Mouse (Mus musculus) CH12.LX (cell line): ENCODE results near the gene Ikzf1. TPM values are rescaled to one million over a fixed set of nuclear protein-coding genes. Genes with fewer than 3 reads are reported as not detected.
A peak's percentile ranks its signal among the peaks of the same experiment; 100 is the strongest.

Experiments
- DNase-seq: peaks from one replicate; pipeline ENCODE4 v3.0.0-alpha.2; 2013; ENCODE audit errors: extremely low read depth
- H3K27ac ChIP-seq: 2 replicates; pipeline ENCODE4 v1.5.1; 2012; ENCODE audit warnings: low read depth, mild to moderate bottlenecking, control low read depth, moderate library complexity; ENCODE audit not compliant: insufficient read depth
- H3K27me3 ChIP-seq: replicated peaks from 2 replicates; pipeline ENCODE3; 2012; ENCODE audit warnings: inconsistent platforms
- H3K36me3 ChIP-seq, 2 experiments: replicated peaks in 1 of 2; 2 replicates each; pipeline versions ENCODE3 to v1.6.1; 2012; ENCODE audit warnings: inconsistent platforms in 1 of 2, low read length in 1 of 2, mild to moderate bottlenecking in 1 of 2, mixed read lengths in 1 of 2, moderate library complexity in 1 of 2; ENCODE audit not compliant: control insufficient read depth in 1 of 2, insufficient read depth in 1 of 2
- H3K4me1 ChIP-seq, 2 experiments: 2 replicates each; pipeline ENCODE4 v1.6.1; 2012; ENCODE audit warnings: inconsistent platforms in 1 of 2, moderate library complexity in 1 of 2; ENCODE audit not compliant: insufficient read depth in 2 of 2, control insufficient read depth in 1 of 2
- H3K4me2 ChIP-seq: 2 replicates; pipeline ENCODE4 v1.6.1; 2012; ENCODE audit warnings: low read depth, mild to moderate bottlenecking, control low read depth; ENCODE audit not compliant: poor library complexity, insufficient read depth, severe bottlenecking
- H3K4me3 ChIP-seq, 3 experiments: fragments of 150-350 bp in 1 of 3; sonication (generic) in 1 of 3; replicated peaks in 1 of 3; 2 replicates each; pipeline versions ENCODE3 to v1.5.1; 2011 to 2012; ENCODE audit warnings: low read depth in 2 of 3, low read length in 2 of 3, mild to moderate bottlenecking in 2 of 3, moderate library complexity in 2 of 3, control low read depth in 1 of 3, improper control_type of control experiment in 1 of 3, inconsistent platforms in 1 of 3, mixed read lengths in 1 of 3; ENCODE audit not compliant: poor library complexity in 1 of 3
- H3K79me2 ChIP-seq: replicated peaks from 2 replicates; pipeline ENCODE4 v1.6.1; 2012; ENCODE audit warnings: mild to moderate bottlenecking, moderate library complexity; ENCODE audit not compliant: control insufficient read depth, poor library complexity, insufficient read depth, severe bottlenecking; ENCODE audit errors: extremely low read depth
- H3K9ac ChIP-seq: 2 replicates; pipeline ENCODE4 v1.6.1; 2012; ENCODE audit warnings: low read depth, mild to moderate bottlenecking, control low read depth, moderate library complexity; ENCODE audit not compliant: insufficient read depth
- H3K9me3 ChIP-seq: replicated peaks from 2 replicates; pipeline ENCODE3; 2012; ENCODE audit warnings: low read length, inconsistent platforms, mixed read lengths
- BHLHE40 ChIP-seq: IDR thresholded peaks from 2 replicates; pipeline ENCODE4 v1.6.1; 2011; ENCODE audit warnings: mild to moderate bottlenecking, low read depth, low read length, improper control_type of control experiment
- CHD1 ChIP-seq: IDR thresholded peaks from 2 replicates; pipeline ENCODE4 v1.6.1; 2012; ENCODE audit warnings: low read depth, low read length, improper control_type of control experiment, inconsistent platforms
- CTCF ChIP-seq, 2 experiments: IDR thresholded peaks in 1 of 2; conservative IDR thresholded peaks in 1 of 2; 2 replicates each; pipeline ENCODE4 v1.5.1; 2011 to 2012; ENCODE audit warnings: low read depth in 2 of 2, low read length in 2 of 2, improper control_type of control experiment in 1 of 2, inconsistent platforms in 1 of 2, mild to moderate bottlenecking in 1 of 2, moderate library complexity in 1 of 2
- ETS1 ChIP-seq: conservative IDR thresholded peaks from 2 replicates; pipeline ENCODE4 v1.6.1; 2012; ENCODE audit warnings: low read depth, mild to moderate bottlenecking, inconsistent platforms, low read length, improper control_type of control experiment, moderate library complexity
- GABPA ChIP-seq: IDR thresholded peaks from 2 replicates; pipeline ENCODE4 v1.6.1; 2012; ENCODE audit warnings: low read depth, low read length, improper control_type of control experiment, inconsistent platforms; ENCODE audit not compliant: insufficient replicate concordance
- HCFC1 ChIP-seq: IDR thresholded peaks from 2 replicates; pipeline ENCODE4 v1.6.1; 2012; ENCODE audit warnings: low read depth, mild to moderate bottlenecking, inconsistent platforms, low read length, improper control_type of control experiment
- JUN ChIP-seq: IDR thresholded peaks from 2 replicates; pipeline ENCODE4 v1.6.1; 2011; ENCODE audit warnings: low read depth, mild to moderate bottlenecking, low read length, improper control_type of control experiment, moderate library complexity; ENCODE audit not compliant: insufficient read depth
- KAT2A ChIP-seq: IDR thresholded peaks from 2 replicates; pipeline ENCODE4 v1.6.1; 2012; ENCODE audit warnings: low read length, improper control_type of control experiment, inconsistent platforms; ENCODE audit not compliant: insufficient replicate concordance
- MAX ChIP-seq: IDR thresholded peaks from 2 replicates; pipeline ENCODE4 v1.6.1; 2011; ENCODE audit warnings: low read length, improper control_type of control experiment
- MAZ ChIP-seq: IDR thresholded peaks from 2 replicates; pipeline ENCODE4 v1.6.1; 2012; ENCODE audit warnings: low read depth, mild to moderate bottlenecking, inconsistent platforms, low read length, improper control_type of control experiment, moderate library complexity
- MXI1 ChIP-seq: IDR thresholded peaks from 2 replicates; pipeline ENCODE4 v1.6.1; 2011; ENCODE audit warnings: mild to moderate bottlenecking, low read depth, low read length, improper control_type of control experiment
- MYC ChIP-seq: IDR thresholded peaks from 2 replicates; pipeline ENCODE4 v1.6.1; 2011; ENCODE audit warnings: low read depth, mild to moderate bottlenecking, improper control_type of control experiment, low read length
- POLR2AphosphoS2 ChIP-seq: IDR thresholded peaks from 2 replicates; pipeline ENCODE4 v1.6.1; 2011; ENCODE audit warnings: low read depth, low read length, improper control_type of control experiment
- RAD21 ChIP-seq: IDR thresholded peaks from 2 replicates; pipeline ENCODE4 v1.6.1; 2011; ENCODE audit warnings: low read depth, mild to moderate bottlenecking, low read length, improper control_type of control experiment, moderate library complexity
- SIN3A ChIP-seq: IDR thresholded peaks from 2 replicates; pipeline ENCODE4 v1.6.1; 2012; ENCODE audit warnings: low read length, improper control_type of control experiment, inconsistent platforms
- SMC3 ChIP-seq: IDR thresholded peaks from 2 replicates; pipeline ENCODE4 v1.6.1; 2011; ENCODE audit warnings: low read depth, low read length, improper control_type of control experiment
- TCF12 ChIP-seq: IDR thresholded peaks from 2 replicates; pipeline ENCODE4 v1.6.1; 2014; ENCODE audit warnings: low read depth, mild to moderate bottlenecking, inconsistent platforms, low read length, improper control_type of control experiment
- ZMIZ1 ChIP-seq: IDR thresholded peaks from 2 replicates; pipeline ENCODE4 v1.6.1; 2012; ENCODE audit warnings: low read depth, mild to moderate bottlenecking, inconsistent platforms, low read length, improper control_type of control experiment
- dilution Hi-C: fragments of 300-500 bp; cut with MboI; formaldehyde crosslinking; loops from 2 replicates; pipeline ENCODE4 v1.14.3; 2020; ENCODE audit warnings: low sequenced_read_pairs; ENCODE audit not compliant: extremely low pct_unique_long_range_greater_than_20kb, extremely low pct_ligation_motif_present
- in situ Hi-C: fragments of 300-500 bp; cut with MboI; formaldehyde crosslinking; loops from 3 replicates; pipeline ENCODE4 v1.14.3; 2019; ENCODE audit warnings: low sequenced_read_pairs, low pct_ligation_motif_present, low pct_unique_long_range_greater_than_20kb, mixed read lengths
- polyA plus RNA-seq: library from polyadenylated mRNA; unstranded; fragments of >175 nt; gene quantifications from 2 replicates; pipeline ENCODE4 v1.2.1, GENCODE M21; 2012; ENCODE audit warnings: low read depth; ENCODE audit not compliant: insufficient read length
- total RNA-seq, 2 experiments: library from RNA; depleted of rRNA; stranded (reverse); fragments of 300-350 nt in 1 of 2; fragments of >200 nt in 1 of 2; gene quantifications; 2 replicates each; pipeline ENCODE4 v1.2.3; 2012 to 2014

Ikzf1 gene
- total and polyA plus RNA-seq, 3 experiments: 33.1 to 68.7 (median 51.2) TPM

DNA sequence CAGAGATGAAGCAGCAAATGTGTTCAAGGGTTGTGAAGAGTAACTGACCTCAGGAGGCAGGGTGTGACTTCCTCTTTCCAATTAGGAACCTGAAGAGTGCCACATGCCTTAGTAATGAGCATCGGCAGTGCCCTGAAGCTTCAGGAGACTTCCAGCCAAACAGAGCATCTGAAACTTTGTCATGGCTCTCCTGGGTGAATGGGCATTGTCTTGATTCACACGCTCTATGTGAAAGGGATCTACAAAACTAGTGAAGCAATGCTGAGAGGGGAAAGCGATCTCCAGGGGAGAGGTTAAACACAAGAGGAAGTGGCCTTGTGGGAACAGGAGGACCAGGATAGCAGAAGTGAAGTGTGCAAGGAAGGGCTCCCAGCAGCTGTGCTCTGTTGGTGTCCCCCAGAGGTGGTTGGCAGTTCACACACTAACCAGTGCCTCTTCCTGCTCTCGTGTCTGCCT, 78.4 kb downstream of the Ikzf1 start:
- DNase-seq: peak; percentile 70
- H3K4me1 ChIP-seq: peaks cover 29 to 94% of the 10 kb centered on the region in 2 experiments
- H3K27ac ChIP-seq: peak overlapping the region; percentile 68
- H3K9me3 ChIP-seq: no peaks in the 10 kb centered on the region
- no peak overlapping the region for H3K4me3 ChIP-seq
- H3K36me3 ChIP-seq: peaks cover 49 to 75% of the 10 kb centered on the region in 2 experiments
- in situ Hi-C loops (no loop called here), dilution Hi-C loops (no loop called here)
- TF ChIP-seq BHLHE40: peak; percentile 31
- TF ChIP-seq ETS1: peak; percentile 33; the same call in 1 of the 2 replicates
- TF ChIP-seq JUN: no peak
- no peaks in the 10 kb centered on the region for H3K27me3 ChIP-seq
- no peak overlapping the region for H3K4me2 ChIP-seq
- H3K79me2 ChIP-seq: peaks cover 7% of the 10 kb centered on the region
- peak overlapping the region; percentile 4; the same call in 1 of the 2 replicates for H3K9ac ChIP-seq

DNA sequence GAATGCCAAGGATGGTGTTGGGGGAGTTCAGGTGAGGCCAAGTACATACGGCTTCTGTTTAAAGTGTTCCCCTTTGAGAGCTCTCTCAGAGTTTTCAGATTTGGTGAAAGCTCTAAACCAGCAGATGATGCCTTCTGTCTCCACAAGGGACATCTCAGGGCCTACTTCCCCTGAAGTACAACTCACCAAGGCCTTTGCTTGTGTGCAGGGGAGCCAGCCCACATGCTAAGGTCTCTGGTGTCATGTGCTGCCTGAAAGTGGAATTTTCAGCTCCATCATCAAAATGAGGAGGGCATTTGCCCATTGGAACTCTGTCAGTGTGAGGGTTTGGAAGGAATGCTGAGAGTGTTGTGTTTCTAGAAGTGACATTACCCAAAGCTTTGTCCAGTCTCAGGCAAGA, 80.6 kb downstream of the Ikzf1 start:
- Histone ChIP-seq H3K36me3 (peaks cover 50 to 74% of the 10 kb centered on the region in 2 experiments), H3K79me2 (peaks cover 12% of the 10 kb centered on the region), H3K4me2 (no peak overlapping the region), H3K4me1 (peaks cover 33 to 89% of the 10 kb centered on the region in 2 experiments), H3K9me3 (peaks cover 1% of the 10 kb centered on the region), H3K9ac (0 out of 2 replicates have a peak overlapping the region, but pooled peaks have one; percentile 25), H3K27me3 (no peaks in the 10 kb centered on the region), H3K27ac (peak overlapping the region; percentile 90), H3K4me3 (no peak overlapping the region)
- DNase-seq: peak; percentile 75
- 0 out of 2 replicates have a peak, but pooled peaks have one; percentile 10 for TF ChIP-seq KAT2A
- TF ChIP-seq HCFC1: no peak
- TF ChIP-seq POLR2AphosphoS2: no peak
- TF ChIP-seq MAZ: 0 out of 2 replicates have a peak, but pooled peaks have one; percentile 34
- TF ChIP-seq ZMIZ1: no peak
- 0 out of 2 replicates have a peak, but pooled peaks have one; percentile 56 for TF ChIP-seq MXI1
- TF ChIP-seq RAD21: peak; percentile 2
- peak; percentile 65; the same call in 1 of the 2 replicates for TF ChIP-seq CHD1
- peak; percentile 20; the same call in 1 of the 2 replicates for TF ChIP-seq SMC3
- TF ChIP-seq MYC: 0 out of 2 replicates have a peak, but pooled peaks have one; percentile 16
- TF ChIP-seq BHLHE40: peak; percentile 45; the same call in 1 of the 2 replicates
- TF ChIP-seq SIN3A: no peak
- TF ChIP-seq CTCF (conservative IDR thresholded peaks at IDR 0.05 in 1 of 2, IDR thresholded peaks at IDR 0.05 in 1 of 2; ENCODE audit: low read depth in 2 of 2, low read length in 2 of 2): peak in 1 of 2 experiments; percentile 22; a peak in 1 of 4 replicates
- no peak for TF ChIP-seq GABPA
- TF ChIP-seq TCF12: 0 out of 2 replicates have a peak, but pooled peaks have one; percentile 20
- TF ChIP-seq MAX: peak; percentile 81
- dilution Hi-C loops: no loop called here
- in situ Hi-C loops: no loop called here
